Mouse (Mus musculus): ENCODE data around the gene Agbl4.

DNA sequence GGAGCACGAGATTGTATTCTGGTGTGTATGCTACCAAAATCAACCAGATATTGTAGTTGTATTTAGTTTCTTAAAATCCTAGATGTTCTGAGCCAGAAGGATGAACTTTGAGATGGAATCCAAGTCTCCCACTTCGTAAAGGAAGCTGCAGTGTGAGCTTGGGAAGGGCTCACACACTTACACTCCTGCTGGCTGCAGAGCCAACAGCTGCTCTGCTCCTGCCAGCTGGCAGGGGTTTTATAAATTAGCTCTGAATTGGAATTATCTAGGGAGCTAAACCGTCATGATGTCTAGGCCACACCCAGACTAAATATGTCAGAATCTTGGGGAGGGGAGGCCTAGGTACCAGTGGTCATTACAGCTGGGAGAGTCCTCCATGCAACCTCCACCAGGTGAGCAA lies 1055.8 kb downstream of the Agbl4 start:
- TF ChIP-seq GATA1 (IDR thresholded peaks at IDR 0.05; ENCODE audit: borderline replicate concordance, low read length): no peak
- no peak for TF ChIP-seq FLI1 (IDR thresholded peaks at IDR 0.05; ENCODE audit: low read length)

Data from megakaryocyte, embryonic 14.5 days (primary cell).